Mouse (Mus musculus): Measurements from ENCODE around the gene Otud7b. TPM values are rescaled to one million over a fixed set of nuclear protein-coding genes. Genes with fewer than 3 reads are reported as not detected.

Otud7b gene
- polyA plus RNA-seq, 1 experiment from 2014 or later: 30.3 TPM

DNA sequence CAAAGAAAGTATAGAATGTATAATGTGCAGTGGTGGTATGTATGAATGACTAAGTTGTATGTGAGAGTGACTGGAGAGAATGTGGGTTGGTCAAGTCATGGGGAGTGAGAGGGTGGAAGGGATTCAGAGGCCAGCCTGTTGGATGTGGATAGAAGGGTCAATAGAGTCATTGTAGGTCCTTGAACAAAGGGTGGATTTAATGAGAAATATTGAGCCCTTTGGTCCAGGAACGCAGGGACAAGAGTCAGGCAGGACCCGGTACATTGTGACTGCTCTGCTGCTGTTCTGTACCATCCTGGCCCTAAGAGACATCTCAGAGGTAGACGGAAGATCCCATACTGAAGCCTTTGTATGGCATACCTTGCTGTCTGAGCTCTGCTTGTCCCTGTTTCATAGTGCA, 4.0 kb downstream of the Otud7b start:
- Histone ChIP-seq H3K27ac (no peak overlapping the region), H3K36me3 (0 out of 2 replicates have a peak, but pooled peaks cover 5% of the 10 kb centered on the region), H3K9me3 (no peaks in the 10 kb centered on the region), H3K4me3 (no peak overlapping the region), H3K27me3 (no peaks in the 10 kb centered on the region), H3K4me2 (replicated peaks) (no peak overlapping the region), H3K4me1 (peaks cover 24% of the 10 kb centered on the region), H3K9ac (no peak overlapping the region)
- 90% methylated on average over 3 of the region's 3 CpGs for WGBS
- ATAC-seq (ENCODE audit: low FRiP score, low read depth): no peak

DNA sequence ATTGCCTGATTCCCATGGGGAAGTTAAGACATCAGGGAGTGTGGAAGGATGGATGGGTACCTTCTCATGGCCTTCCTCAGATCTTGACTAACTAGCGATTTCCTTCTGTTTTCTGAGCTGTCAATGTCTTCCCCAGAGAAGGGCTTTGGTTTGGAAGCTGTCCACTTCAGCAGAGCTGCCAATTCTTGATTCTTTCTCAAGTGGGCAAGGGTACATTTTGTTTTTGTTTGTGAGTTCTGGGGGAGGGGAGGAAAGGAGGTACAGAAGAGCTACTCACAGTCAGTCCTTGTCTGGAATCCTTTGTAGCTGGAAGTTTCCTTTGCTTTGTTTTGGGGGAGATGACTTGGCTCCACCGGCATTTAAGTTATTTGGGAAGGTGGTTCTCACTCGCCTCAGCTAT, 8.9 kb downstream of the Otud7b start:
- no peaks in the 10 kb centered on the region for H3K27me3 ChIP-seq
- no peak for ATAC-seq (ENCODE audit: low FRiP score, low read depth)
- 0 out of 2 replicates have a peak, but pooled peaks cover under 1% of the 10 kb centered on the region for H3K36me3 ChIP-seq
- no peaks in the 10 kb centered on the region for H3K9me3 ChIP-seq
- H3K27ac ChIP-seq: no peak overlapping the region
- H3K4me2 ChIP-seq (replicated peaks): no peak overlapping the region
- WGBS: 58% methylated on average over 3 of the region's 3 CpGs
- no peak overlapping the region for H3K9ac ChIP-seq
- H3K4me1 ChIP-seq: peaks cover 2% of the 10 kb centered on the region; the same call in 1 of the 2 replicates
- H3K4me3 ChIP-seq: no peak overlapping the region

DNA sequence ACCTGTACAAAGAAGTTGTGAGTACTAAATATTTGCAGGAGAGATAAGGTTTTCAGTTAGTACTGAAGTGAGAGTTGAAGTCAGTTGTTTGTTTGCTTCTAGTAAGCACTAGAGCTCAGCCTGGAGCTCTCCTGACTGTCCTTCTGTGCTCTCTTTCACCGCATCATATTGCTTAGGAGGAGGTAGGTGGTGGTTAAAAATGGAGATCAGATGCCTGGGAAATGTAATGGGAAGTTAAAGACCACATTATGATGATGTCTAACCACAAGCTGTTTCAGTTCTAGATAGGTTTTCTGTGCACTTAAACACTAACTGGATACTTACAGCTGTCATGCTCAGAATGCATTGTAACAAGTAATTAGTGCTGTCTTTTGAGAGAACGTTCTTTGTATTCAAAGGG, 13.8 kb downstream of the Otud7b start:
- peaks cover 2% of the 10 kb centered on the region; the same call in 1 of the 2 replicates for H3K4me1 ChIP-seq
- H3K4me2 ChIP-seq (replicated peaks): no peak overlapping the region
- H3K36me3 ChIP-seq: no peaks in the 10 kb centered on the region
- H3K27ac ChIP-seq: no peak overlapping the region
- H3K4me3 ChIP-seq: no peak overlapping the region
- no peaks in the 10 kb centered on the region for H3K9me3 ChIP-seq
- H3K9ac ChIP-seq: no peak overlapping the region
- 90% methylated on average over 2 of the region's 2 CpGs for WGBS
- H3K27me3 ChIP-seq: no peaks in the 10 kb centered on the region
- no peak for ATAC-seq (ENCODE audit: low FRiP score, low read depth)

DNA sequence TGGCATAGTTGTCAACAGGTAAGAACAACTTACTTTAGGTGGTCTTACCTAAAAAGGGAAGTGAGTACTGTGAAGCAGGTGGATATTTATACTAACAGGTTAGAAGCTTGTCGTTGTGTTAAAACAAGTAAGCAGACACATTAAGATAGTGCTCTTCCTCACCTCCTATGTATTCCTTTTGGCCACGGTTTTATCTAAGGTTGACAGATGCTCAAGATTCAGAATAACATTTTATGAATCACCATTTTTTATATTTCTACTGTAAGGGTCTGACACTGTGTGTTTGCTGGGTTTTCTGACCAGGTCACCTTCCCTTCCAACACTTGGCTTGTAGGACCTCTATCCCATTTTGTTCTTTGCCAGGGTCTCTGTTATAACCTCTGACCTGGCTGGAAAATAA, 14.4 kb downstream of the Otud7b start:
- WGBS: 93% methylated on average over 2 of the region's 2 CpGs
- Histone ChIP-seq H3K27ac (no peak overlapping the region), H3K4me2 (replicated peaks) (no peak overlapping the region), H3K4me3 (no peak overlapping the region), H3K27me3 (no peaks in the 10 kb centered on the region), H3K4me1 (no peaks in the 10 kb centered on the region), H3K9ac (no peak overlapping the region), H3K36me3 (no peaks in the 10 kb centered on the region), H3K9me3 (no peaks in the 10 kb centered on the region)
- no peak for ATAC-seq (ENCODE audit: low FRiP score, low read depth)

DNA sequence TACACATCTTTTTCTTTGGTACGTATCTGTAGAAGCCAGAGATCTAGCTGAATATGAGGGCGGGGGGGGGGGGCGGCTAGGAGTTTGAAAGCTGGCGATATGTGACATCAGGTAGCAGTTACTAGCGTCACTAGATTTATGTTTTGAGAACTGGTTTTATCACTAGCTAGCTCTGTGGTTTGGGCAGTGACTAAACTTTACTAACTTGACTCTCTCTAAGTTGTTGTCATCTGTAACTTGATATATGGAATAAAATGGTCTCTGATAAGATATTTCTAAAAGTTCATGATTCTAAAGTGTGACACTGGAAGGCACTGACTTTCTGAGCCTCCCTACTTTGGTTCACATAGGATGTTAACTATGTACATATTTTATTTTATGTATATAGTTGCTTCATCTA, 19.9 kb downstream of the Otud7b start:
- Histone ChIP-seq H3K9ac (no peak overlapping the region), H3K4me1 (0 out of 2 replicates have a peak, but pooled peaks cover 4% of the 10 kb centered on the region), H3K4me2 (replicated peaks) (no peak overlapping the region), H3K27me3 (no peaks in the 10 kb centered on the region), H3K36me3 (no peaks in the 10 kb centered on the region), H3K4me3 (no peak overlapping the region), H3K27ac (no peak overlapping the region), H3K9me3 (no peaks in the 10 kb centered on the region)
- no peak for ATAC-seq (ENCODE audit: low FRiP score, low read depth)
- 90% methylated on average over 5 of the region's 5 CpGs for WGBS

DNA sequence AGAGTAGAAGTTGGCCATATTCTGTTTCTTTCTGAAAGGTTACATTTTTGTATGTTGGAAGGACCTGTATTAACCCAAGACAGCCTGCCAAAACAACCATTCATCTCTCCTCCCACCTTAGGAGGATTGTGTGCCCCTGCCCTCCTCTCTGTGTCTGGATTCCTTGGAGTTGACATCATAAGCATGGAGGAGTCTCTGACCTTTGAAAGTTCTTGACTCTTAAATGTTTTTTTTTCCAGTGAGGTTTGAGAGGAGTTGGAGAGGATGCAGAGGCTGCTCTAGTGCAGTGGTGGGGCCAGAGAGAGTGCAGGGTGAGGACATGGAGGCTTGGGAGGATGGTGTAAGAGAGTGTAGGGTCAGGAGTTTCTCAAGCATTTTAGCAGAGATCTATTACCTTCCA, 23.8 kb downstream of the Otud7b start:
- ATAC-seq (ENCODE audit: low FRiP score, low read depth): no peak; the same call in 1 of the 2 replicates
- Histone ChIP-seq H3K27me3 (no peaks in the 10 kb centered on the region), H3K4me2 (replicated peaks) (no peak overlapping the region), H3K9me3 (no peaks in the 10 kb centered on the region), H3K9ac (no peak overlapping the region), H3K27ac (no peak overlapping the region; the same call in 1 of the 2 replicates), H3K4me3 (no peak overlapping the region), H3K4me1 (0 out of 2 replicates have a peak, but pooled peaks cover 4% of the 10 kb centered on the region), H3K36me3 (no peaks in the 10 kb centered on the region)

DNA sequence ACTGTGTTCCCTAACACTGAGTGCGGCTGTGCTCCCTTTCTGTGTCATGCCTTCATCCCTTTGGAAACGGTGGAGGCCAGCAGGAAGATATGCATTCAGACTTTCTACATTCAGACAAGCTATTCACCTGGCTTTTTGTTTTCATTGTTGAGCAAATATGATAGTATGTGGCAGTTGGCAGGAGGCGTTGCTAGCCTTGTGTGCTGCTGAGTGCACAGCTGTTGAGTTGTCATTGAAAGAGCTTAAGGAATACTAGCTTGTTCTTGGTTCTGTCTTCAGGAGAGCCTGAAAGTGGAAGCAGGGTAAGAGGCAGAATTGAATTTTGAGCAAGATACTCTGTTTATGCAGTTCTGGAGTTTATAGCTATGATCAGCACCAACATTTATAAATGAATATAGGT, 28.2 kb downstream of the Otud7b start:
- H3K36me3 ChIP-seq: peaks cover 14% of the 10 kb centered on the region
- H3K27me3 ChIP-seq: no peaks in the 10 kb centered on the region
- no peak overlapping the region for H3K4me2 ChIP-seq (replicated peaks)
- WGBS: 92% methylated on average over 3 of the region's 3 CpGs
- no peak overlapping the region for H3K4me3 ChIP-seq
- H3K27ac ChIP-seq: no peak overlapping the region
- H3K4me1 ChIP-seq: 0 out of 2 replicates have a peak, but pooled peaks cover 7% of the 10 kb centered on the region
- no peaks in the 10 kb centered on the region for H3K9me3 ChIP-seq
- no peak for ATAC-seq (ENCODE audit: low FRiP score, low read depth)
- no peak overlapping the region for H3K9ac ChIP-seq

DNA sequence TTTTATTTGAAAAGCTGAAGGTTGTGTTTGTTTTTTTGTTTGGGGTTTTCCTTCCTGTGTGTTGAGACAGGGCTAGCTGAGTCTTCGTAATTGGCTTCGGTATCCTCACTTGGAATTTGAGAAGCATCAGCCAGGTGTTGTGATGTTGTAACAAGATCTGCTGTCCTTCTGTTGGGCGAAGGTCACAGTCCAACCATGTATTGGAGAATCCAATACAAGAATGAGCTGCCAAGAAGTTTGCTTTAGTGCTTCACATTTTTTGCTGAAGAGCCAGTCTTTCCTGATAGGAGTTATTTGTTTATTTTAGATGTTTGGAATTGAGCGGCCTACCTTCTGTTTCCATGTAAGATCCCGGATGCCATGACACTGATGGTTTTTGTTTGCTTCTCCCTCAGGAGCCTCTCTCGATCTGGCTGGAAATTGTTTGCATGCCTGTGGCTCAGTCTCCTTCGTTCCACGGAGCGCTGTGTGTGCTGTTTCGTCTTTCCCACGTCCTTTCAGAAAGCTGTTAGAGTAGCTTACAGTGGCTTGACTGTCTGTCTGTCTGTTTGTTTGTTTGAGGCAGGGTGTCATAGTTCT, 29.1 kb downstream of the Otud7b start:
- Histone ChIP-seq H3K27ac (no peak overlapping the region), H3K36me3 (peaks cover 20% of the 10 kb centered on the region), H3K4me1 (0 out of 2 replicates have a peak, but pooled peaks cover 4% of the 10 kb centered on the region), H3K9me3 (no peaks in the 10 kb centered on the region), H3K27me3 (no peaks in the 10 kb centered on the region), H3K4me2 (replicated peaks) (no peak overlapping the region), H3K4me3 (no peak overlapping the region), H3K9ac (no peak overlapping the region)
- no peak for ATAC-seq (ENCODE audit: low FRiP score, low read depth)
- WGBS: 69% methylated on average over 11 of the region's 11 CpGs

DNA sequence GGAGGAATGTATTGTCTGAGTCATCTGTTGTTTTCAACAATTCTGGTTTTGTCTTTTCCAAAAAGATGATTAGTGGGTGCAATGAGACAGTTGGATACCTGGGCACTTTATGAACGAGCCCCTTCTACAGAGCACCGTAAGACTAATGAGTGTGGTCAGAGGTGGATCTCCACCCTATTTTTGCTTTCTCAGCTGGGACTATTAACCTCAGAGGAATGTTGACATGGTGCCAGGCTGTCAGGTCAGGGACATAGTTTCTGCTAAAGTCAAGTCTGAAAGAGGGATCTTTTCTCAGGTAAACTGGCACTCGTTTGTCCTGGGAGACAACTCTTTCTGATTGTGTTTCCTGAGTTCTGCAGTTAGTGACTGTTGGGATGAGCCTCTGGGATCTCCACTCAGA, 30.7 kb downstream of the Otud7b start:
- Histone ChIP-seq H3K9me3 (no peaks in the 10 kb centered on the region), H3K27me3 (no peaks in the 10 kb centered on the region), H3K36me3 (peaks cover 28% of the 10 kb centered on the region), H3K9ac (no peak overlapping the region), H3K4me1 (0 out of 2 replicates have a peak, but pooled peaks cover 4% of the 10 kb centered on the region), H3K4me2 (replicated peaks) (no peak overlapping the region), H3K4me3 (no peak overlapping the region), H3K27ac (no peak overlapping the region)
- ATAC-seq (ENCODE audit: low FRiP score, low read depth): no peak
- WGBS: 72% methylated on average over 3 of the region's 3 CpGs

DNA sequence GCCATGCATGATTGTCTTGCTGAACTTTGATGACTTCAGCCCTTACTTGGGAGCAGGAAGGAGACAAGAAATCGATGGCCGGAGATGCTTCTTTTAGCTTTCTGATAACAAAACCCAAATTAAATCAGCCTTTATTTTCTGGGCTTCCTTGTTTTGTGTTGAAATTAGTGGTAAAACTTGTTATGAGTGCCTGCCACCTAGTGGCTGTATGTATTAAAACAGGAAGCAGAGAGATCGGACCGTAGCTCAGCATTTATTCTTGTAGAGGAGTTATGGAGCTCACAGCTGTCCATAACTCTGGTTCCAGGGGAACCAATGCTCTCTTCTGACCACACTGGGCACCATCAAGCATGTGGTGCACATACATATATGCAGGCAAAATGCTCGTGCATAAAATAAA, 43.6 kb downstream of the Otud7b start:
- no peaks in the 10 kb centered on the region for H3K27me3 ChIP-seq
- no peaks in the 10 kb centered on the region for H3K9me3 ChIP-seq
- H3K27ac ChIP-seq: no peak overlapping the region
- H3K4me2 ChIP-seq (replicated peaks): no peak overlapping the region
- 24% methylated on average over 5 of the region's 5 CpGs for WGBS
- H3K36me3 ChIP-seq: peaks cover 46% of the 10 kb centered on the region
- H3K9ac ChIP-seq: no peak overlapping the region
- H3K4me3 ChIP-seq: no peak overlapping the region
- no peak for ATAC-seq (ENCODE audit: low FRiP score, low read depth)
- H3K4me1 ChIP-seq: no peaks in the 10 kb centered on the region

DNA sequence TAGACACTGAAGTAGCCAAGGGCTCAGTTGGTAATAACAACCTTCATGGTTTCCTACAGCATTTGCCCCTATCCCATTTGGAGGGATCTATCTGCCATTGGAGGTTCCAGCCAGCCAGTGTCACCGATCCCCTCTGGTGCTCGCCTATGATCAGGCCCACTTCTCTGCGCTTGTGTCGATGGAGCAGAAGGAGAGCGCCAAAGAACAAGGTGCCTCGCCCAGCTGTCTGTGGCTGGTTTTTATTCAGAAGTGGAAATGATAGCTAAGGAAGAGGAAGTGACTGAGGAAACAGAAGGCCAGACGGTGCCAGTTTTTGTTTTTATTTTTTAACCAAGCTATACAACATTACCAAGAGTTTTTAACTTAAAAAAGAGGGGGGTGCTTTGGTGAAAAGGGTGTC, 47.5 kb downstream of the Otud7b start:
- Histone ChIP-seq H3K27ac (no peak overlapping the region), H3K9me3 (no peaks in the 10 kb centered on the region), H3K4me3 (no peak overlapping the region), H3K27me3 (no peaks in the 10 kb centered on the region), H3K4me1 (no peaks in the 10 kb centered on the region), H3K36me3 (peaks cover 59% of the 10 kb centered on the region), H3K4me2 (replicated peaks) (no peak overlapping the region), H3K9ac (no peak overlapping the region)
- no peak for ATAC-seq (ENCODE audit: low FRiP score, low read depth)
- WGBS: 91% methylated on average over 7 of the region's 7 CpGs

DNA sequence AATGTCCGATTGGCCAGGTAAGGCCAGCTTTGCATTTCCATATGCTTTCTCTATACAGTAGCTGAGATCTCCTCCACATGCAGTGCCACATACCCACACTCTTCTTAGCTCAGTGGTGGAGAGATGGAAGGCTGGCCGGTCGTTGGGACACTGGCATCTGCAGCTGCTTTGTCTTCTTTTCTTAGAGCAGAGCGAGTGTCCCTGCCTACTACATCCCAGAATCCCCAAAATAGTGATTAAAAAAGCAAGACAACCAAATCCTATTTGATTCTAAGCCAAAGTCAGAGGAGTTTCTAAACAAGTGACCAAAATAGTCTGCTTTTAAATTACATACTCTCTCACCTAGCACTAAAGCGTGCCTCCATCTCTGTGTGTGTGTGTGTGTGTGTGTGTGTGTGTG, 48.3 kb downstream of the Otud7b start:
- no peak for ATAC-seq (ENCODE audit: low FRiP score, low read depth)
- no peak overlapping the region for H3K4me3 ChIP-seq
- no peak overlapping the region for H3K4me2 ChIP-seq (replicated peaks)
- H3K27me3 ChIP-seq: no peaks in the 10 kb centered on the region
- no peak overlapping the region for H3K27ac ChIP-seq
- no peak overlapping the region for H3K9ac ChIP-seq
- peaks cover 64% of the 10 kb centered on the region for H3K36me3 ChIP-seq
- WGBS: 97% methylated on average over 5 of the region's 5 CpGs
- H3K9me3 ChIP-seq: no peaks in the 10 kb centered on the region
- no peaks in the 10 kb centered on the region for H3K4me1 ChIP-seq

DNA sequence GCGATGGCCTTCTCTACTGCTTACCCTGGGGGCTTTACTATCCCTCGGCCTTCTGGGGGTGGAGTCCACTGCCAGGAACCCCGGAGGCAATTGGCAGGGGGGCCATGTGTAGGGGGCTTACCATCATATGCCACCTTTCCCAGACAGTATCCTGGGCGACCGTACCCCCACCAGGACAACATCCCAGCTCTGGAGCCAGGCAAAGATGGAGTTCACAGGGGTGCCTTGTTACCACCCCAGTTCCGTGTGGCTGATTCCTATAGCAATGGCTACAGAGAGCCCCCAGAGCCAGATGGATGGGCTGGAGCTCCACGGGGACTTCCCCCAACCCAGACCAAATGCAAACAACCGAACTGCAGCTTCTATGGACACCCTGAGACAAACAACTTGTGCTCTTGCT, 51.2 kb downstream of the Otud7b start:
- Histone ChIP-seq H3K36me3 (peaks cover 60% of the 10 kb centered on the region), H3K27ac (no peak overlapping the region), H3K9me3 (no peaks in the 10 kb centered on the region)

More for the DNA sequence above, 51.2 kb downstream of the Otud7b start:
- Histone ChIP-seq H3K27me3 (no peaks in the 10 kb centered on the region), H3K9ac (no peak overlapping the region), H3K4me2 (replicated peaks) (no peak overlapping the region), H3K4me1 (peaks cover 12% of the 10 kb centered on the region), H3K4me3 (no peak overlapping the region)
- WGBS: 79% methylated on average over 8 of the region's 8 CpGs
- ATAC-seq (ENCODE audit: low FRiP score, low read depth): no peak

Measured in limb, embryonic 13.5 days (tissue).